Mouse (Mus musculus) adrenal gland, postnatal 36 days (tissue): ENCODE measurements around the gene Ppp2r1b. TPM values are rescaled to one million over a fixed set of nuclear protein-coding genes. Genes with fewer than 3 reads are reported as not detected.

Source experiments
- DNase-seq, 2 experiments: peaks; one replicate each; pipeline ENCODE4 v3.0.0; 2021; ENCODE audit warnings: mixed read lengths in 1 of 2
- total RNA-seq, 2 experiments: library from RNA; stranded (reverse); gene quantifications; 2 replicates each; pipeline ENCODE4 v1.2.3; 2021

Ppp2r1b gene
- total RNA-seq, 2 experiments from 2014 or later: 35.4 to 35.7 TPM

DNA sequence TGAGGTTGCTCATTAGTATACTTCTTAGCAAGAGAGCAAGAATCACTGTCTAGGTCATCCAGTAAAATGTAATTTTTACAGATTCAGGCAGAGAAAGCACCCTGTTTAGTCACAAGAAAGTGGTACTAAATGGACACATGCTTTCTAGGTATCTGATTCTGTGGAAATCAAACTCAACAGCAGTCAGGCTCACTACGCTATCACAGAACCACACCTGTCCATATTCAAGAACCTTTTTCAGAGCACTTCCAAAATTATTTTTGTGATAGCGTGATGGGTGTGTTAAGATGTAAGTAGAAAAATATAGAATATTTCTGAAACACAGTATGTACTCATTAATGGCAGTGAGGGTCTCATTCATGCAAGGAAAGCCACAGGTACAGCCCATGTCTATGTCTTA lies 74.5 kb downstream of the Ppp2r1b start:
- no peak for DNase-seq

DNA sequence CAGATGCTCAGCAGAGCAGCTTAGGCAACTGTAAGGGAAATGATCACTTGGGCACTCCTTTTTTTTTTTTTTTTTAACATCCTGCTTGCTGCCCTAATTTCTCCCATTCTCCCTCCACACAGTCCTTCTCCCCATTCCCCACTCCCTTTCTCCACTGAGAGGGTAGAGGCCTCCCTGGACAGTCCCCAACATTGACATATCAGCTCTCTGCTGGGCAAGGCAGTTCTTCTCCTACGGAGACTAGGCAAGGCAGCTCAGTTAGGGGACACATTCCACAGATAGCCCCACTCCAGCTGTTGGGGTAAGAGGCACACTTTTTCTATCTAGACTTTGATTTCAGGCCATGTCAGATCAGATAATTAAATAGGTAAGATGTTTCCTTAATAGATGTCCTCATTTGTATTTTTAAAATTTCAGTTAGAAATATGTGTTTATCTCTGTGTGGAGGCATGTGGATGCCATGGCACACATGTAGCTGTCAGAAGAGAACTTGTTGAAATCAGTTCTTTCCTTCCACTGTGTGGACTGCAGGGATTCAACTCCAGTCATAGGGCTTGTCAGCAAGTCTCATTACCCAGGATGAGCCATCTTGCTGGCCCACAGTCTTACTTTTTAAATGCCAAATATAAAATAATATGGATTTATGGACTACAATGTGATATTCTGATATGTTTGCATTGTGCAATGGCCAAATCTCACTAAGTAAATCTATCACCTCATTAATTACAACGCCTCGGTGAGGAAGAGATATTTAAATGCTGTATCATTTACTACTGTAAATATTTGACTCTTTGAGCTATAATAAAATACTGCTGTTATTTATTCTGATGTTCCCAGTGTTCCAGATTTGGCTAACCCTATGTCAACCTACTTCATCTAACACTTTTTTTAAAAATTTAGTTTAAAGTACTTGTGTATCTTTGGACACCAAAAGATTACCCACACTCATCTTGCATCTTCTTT lies 76.1 kb downstream of the Ppp2r1b start:
- DNase-seq: no peak

DNA sequence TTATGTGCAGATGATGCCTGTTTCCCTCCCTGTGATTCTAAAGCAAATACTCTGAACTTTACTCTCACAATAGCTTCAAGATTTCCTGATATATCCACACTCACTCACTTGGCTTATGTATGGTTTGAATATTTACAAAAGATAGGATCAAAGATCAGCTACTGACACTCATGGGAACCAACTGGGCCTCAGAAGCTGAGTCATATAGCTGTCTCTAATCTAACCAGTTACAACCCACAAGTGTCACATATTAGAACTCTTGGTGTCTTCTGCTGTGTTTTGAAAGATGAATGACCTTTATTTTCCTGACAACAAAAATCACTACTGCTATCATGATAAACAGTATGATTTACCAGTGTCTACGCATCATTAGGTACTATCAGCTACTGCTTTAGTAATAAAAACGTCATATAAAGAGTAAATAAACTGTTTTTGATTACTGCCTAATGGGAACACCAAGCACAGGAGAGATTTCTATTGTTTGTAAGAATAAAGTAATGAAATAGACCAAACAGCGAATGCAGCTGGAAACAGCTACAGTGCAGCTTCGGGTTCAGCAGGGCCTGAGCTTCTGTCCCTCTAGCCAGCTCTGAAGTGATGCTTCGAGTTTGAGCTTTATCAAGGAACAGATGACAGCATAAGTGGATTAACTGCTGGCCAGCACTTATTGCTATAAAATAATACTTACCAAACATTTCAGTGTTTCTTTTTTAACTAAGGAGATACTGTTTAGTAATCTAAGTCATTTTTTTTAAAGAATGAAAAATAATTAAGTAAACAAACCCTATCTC lies 77.5 kb downstream of the Ppp2r1b start:
- DNase-seq: no peak

DNA sequence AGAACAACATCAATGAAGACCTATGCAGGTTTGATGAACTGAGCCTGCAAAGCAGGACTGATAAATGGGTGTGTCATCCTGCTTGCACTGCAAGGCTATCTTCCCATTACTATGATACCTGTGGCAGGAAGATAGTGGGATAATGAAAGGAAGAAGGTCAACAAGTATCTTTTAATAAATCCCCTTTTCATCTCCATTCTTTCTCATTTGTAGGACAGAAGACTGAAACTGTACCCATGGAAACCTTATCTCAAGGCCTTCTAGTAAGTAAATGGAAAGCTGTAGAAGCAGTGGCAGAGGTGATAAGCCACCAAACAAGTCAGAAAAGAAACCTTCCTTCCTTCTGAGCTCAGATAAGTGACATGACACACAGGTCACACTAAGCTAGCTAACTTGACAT lies 79.4 kb downstream of the Ppp2r1b start:
- DNase-seq: no peak

DNA sequence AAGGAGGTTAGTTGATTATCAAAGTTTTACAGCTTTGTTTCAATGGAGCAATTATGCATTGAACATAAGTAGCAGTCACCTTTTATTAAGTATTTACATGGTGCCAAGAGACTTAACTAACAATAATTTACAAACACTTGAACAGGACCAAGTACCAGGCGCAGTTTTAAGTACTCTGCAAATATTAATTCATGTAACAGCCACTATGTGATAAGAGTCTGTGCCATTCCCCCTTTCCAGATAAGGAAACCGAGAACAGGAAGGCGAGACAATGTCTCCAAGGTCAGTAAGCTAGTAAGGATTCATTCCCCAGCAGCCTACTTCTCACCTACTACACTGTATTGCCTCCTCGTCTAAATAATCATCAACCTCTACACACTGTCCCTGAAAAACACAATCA lies 80.7 kb downstream of the Ppp2r1b start:
- no peak for DNase-seq

DNA sequence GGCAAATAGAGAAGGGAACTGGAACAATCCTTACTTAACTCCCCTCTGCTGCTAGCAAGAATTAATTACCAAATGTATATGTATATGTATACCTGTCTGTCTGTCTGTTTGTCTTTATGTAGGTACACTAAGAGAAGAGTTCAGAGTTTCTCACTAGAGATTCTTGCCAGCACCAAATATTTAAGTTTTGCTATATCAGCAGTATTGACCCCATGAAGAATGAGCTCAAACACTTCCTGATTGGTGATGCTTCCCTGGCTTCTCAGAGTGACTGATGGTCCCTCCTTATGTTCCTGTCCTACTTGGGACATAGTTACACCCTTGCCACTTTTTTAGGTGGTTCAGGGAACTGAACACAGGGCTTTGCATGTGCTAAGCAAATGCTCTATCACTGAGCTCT lies 84.9 kb downstream of the Ppp2r1b start:
- no peak for DNase-seq

DNA sequence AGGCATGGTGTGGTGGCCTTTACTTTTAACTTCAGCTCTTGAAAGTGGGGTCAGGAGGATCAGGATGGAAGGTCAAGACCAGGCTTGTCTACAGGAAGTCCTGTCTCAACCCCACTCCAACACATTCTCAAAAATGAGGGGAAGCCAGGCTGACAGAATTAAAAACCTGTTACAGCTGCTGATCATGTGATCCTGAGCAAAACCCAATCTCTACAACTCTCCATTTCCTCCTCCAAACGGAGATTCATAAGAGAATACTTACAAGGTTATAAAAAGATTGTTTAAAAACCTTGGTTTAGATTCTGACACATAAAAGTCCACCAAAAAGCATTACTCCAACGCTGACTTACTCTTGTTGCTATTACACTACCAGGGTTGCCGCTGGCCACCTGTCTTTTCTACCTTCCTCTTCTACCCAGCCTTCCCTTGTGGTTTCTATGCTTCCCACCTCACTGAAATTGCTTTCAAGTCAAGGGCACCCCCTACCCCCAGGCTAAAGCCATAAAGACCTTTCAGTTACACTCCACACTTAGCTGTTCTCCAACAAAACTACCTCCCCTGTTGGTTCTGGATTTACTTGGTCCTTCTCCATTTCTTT lies 96.8 kb downstream of the Ppp2r1b start:
- DNase-seq: no peak

DNA sequence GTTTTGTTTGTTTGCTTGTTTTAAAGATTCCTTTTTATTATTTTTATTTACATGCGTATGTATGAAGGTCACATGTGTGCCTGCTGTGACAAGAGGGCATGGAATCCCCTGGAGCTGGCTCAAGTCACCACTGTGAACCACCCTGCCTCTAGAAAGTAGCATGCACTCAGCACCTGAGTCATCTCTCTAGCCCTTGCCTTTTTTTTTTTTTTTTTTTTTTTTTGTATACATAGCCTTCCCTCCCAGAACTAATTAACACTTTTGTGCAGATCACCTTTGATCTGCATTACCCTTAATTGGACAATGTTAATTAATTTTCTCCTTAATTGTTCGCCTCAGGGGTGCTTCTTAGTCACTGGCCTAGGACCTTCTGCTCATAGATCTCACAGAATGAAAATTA lies 97.6 kb downstream of the Ppp2r1b start:
- no peak for DNase-seq

Other genes with a start within 250 kb of the Ppp2r1b start
- gene Sdhd, start 241.5 kb upstream of the Ppp2r1b start, total RNA-seq: 100 to 1,000 TPM; 261 to 290 TPM
- gene Timm8b, start 241.4 kb upstream of the Ppp2r1b start, total RNA-seq: 100 to 1,000 TPM; 196 to 200 TPM
- gene Pih1d2, start 228.0 kb upstream of the Ppp2r1b start, total RNA-seq: 1 to 10 TPM; 2.2 to 2.3 TPM
- 10 to 100 TPM; 19.5 to 26.4 TPM for gene Nkapd1, start 227.8 kb upstream of the Ppp2r1b start, total RNA-seq
- 100 to 1,000 TPM; 161 to 169 TPM for gene Dlat, start 185.5 kb upstream of the Ppp2r1b start, total RNA-seq
- 1 to 10 TPM; 5.6 to 6.2 TPM for gene Dixdc1, start 105.8 kb upstream of the Ppp2r1b start, total RNA-seq
- 1 to 10 TPM; 3.5 to 4.6 TPM for gene 2310030G06Rik, start 98.8 kb upstream of the Ppp2r1b start, total RNA-seq
- gene Cryab, start 94.0 kb upstream of the Ppp2r1b start, total RNA-seq: 10 to 100 TPM; 21.2 to 46.6 TPM
- gene Hspb2, start 92.9 kb upstream of the Ppp2r1b start, total RNA-seq: 1 to 10 TPM; 1.5 to 2.2 TPM
- gene Fdxacb1, start 77.1 kb upstream of the Ppp2r1b start, total RNA-seq: 1 to 10 TPM; 4.2 to 6.1 TPM
- gene Alg9, start 70.3 kb upstream of the Ppp2r1b start, total RNA-seq: 10 to 100 TPM; 24.2 to 27.7 TPM
- gene 1110032A03Rik, start 69.8 kb upstream of the Ppp2r1b start, total RNA-seq: 10 to 100 TPM; 34.9 to 44.5 TPM
- gene Sik2, start 163.8 kb downstream of the Ppp2r1b start, total RNA-seq: 100 to 1,000 TPM in 1 of 2 experiments, 10 to 100 TPM in 1; 96.2 to 114 TPM
- gene Btg4, start 215.6 kb downstream of the Ppp2r1b start, total RNA-seq: not detected
- 1 to 10 TPM; 6.5 to 8.3 TPM for gene Layn, start 231.8 kb downstream of the Ppp2r1b start, total RNA-seq